Mouse (Mus musculus): ENCODE results near the gene Bend3.
"Not testable (repeated sequence)": the region's sequence is repeated elsewhere in the genome, so short reads cannot be mapped to it uniquely, and the experiment has no call there.

Bend3 gene

GRCm38 (mm10) chr10:43480227-43480849 is 1.7 kb downstream of the Bend3 start:
- no peak for DNase-seq (ENCODE audit: low read depth, low spot score)

- DNase-seq (ENCODE audit: low read depth, low spot score) = no peak
Measured at GRCm38 (mm10) chr10:43481179-43481578, 2.5 kb downstream of the Bend3 start.

GRCm38 (mm10) chr10:43482021-43482420 is 3.4 kb downstream of the Bend3 start:
- DNase-seq (ENCODE audit: low read depth, low spot score) = no peak

GRCm38 (mm10) chr10:43483426-43483995 is 4.9 kb downstream of the Bend3 start:
- DNase-seq (ENCODE audit: low read depth, low spot score) = no peak

GRCm38 (mm10) chr10:43485751-43486268 is 7.2 kb downstream of the Bend3 start:
- DNase-seq (ENCODE audit: low read depth, low spot score) = no peak

- no peak for DNase-seq (ENCODE audit: low read depth, low spot score)
Measured at GRCm38 (mm10) chr10:43487441-43488010, 8.9 kb downstream of the Bend3 start.

- no peak for DNase-seq (ENCODE audit: low read depth, low spot score)
Measured at GRCm38 (mm10) chr10:43488258-43488657, 9.6 kb downstream of the Bend3 start.

GRCm38 (mm10) chr10:43489139-43489538 is 10.5 kb downstream of the Bend3 start:
- DNase-seq (ENCODE audit: low read depth, low spot score) = no peak

- DNase-seq (ENCODE audit: low read depth, low spot score) = no peak
Measured at GRCm38 (mm10) chr10:43489550-43489949, 10.9 kb downstream of the Bend3 start.

- no peak for DNase-seq (ENCODE audit: low read depth, low spot score)
Measured at GRCm38 (mm10) chr10:43490034-43490433, 11.4 kb downstream of the Bend3 start.

- DNase-seq (ENCODE audit: low read depth, low spot score) = no peak
Measured at GRCm38 (mm10) chr10:43490846-43491245, 12.2 kb downstream of the Bend3 start.

GRCm38 (mm10) chr10:43502599-43502998 is 24.0 kb downstream of the Bend3 start:
- DNase-seq (ENCODE audit: low read depth, low spot score) = no peak

GRCm38 (mm10) chr10:43504291-43504690 is 25.7 kb downstream of the Bend3 start:
- no peak for DNase-seq (ENCODE audit: low read depth, low spot score)

GRCm38 (mm10) chr10:43507051-43507450 is 28.4 kb downstream of the Bend3 start:
- no peak for DNase-seq (ENCODE audit: low read depth, low spot score)

- no peak for DNase-seq (ENCODE audit: low read depth, low spot score)
Measured at GRCm38 (mm10) chr10:43509228-43509627, 30.6 kb downstream of the Bend3 start.

- DNase-seq (ENCODE audit: low read depth, low spot score) = no peak
Measured at GRCm38 (mm10) chr10:43512976-43513375, 34.3 kb downstream of the Bend3 start.

- DNase-seq (ENCODE audit: low read depth, low spot score) = no peak
Measured at GRCm38 (mm10) chr10:43516992-43517660, 38.5 kb downstream of the Bend3 start.

- DNase-seq (ENCODE audit: low read depth, low spot score) = no peak
Measured at GRCm38 (mm10) chr10:43517836-43518235, 39.2 kb downstream of the Bend3 start.

- no peak for DNase-seq (ENCODE audit: low read depth, low spot score)
Measured at GRCm38 (mm10) chr10:43518368-43518767, 39.7 kb downstream of the Bend3 start.

GRCm38 (mm10) chr10:43519977-43520376 is 41.3 kb downstream of the Bend3 start:
- no peak for DNase-seq (ENCODE audit: low read depth, low spot score)

GRCm38 (mm10) chr10:43523931-43524330 is 45.3 kb downstream of the Bend3 start, which contains the start of gene Gm9803:
Gene Gm9803 (plus strand): TSS chr10:43524084.
- DNase-seq (ENCODE audit: low read depth, low spot score) = not testable (repeated sequence)
